Mouse (Mus musculus): ENCODE data around the gene Slc1a2.

Gene Slc1a2

DNA sequence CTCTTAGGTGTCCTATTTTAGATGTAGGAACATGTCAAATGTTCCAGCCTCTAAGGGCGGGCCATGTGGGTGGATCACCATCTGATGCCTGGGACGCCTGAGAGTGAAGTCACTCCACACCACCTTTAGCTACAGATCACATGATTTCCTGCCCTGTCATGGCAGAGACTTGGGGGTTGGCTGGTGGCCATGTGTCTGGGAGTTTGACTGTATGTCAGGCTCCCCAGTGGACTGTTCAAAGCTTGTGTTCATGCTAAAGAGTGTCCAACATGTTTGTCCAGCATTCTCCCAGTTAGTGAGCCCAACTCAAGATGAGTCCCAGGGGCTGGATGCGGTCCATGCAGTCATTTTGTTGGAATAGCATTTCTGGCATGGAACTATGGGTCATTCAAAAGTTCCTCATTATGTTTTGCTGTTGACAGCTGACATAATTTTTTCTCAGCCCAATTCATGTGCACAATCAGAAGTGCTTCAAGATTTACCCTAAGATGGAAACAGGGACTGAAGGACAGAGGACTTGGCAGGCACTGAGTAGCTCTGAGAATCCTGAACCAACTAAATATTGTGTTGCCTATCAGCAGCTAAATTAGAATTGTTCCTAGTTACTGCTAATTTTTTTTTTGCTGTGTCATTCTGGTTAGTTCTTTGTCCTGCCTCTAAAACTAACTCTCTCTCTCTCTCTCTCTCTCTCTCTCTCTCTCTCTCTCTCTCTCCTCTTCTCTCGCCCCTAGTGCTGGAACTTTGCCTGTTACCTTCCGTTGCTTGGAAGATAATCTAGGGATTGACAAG is 102.0 kb downstream of the Slc1a2 start:
- peak; percentile 29 for DNase-seq (ENCODE audit: low read depth, low spot score)

DNA sequence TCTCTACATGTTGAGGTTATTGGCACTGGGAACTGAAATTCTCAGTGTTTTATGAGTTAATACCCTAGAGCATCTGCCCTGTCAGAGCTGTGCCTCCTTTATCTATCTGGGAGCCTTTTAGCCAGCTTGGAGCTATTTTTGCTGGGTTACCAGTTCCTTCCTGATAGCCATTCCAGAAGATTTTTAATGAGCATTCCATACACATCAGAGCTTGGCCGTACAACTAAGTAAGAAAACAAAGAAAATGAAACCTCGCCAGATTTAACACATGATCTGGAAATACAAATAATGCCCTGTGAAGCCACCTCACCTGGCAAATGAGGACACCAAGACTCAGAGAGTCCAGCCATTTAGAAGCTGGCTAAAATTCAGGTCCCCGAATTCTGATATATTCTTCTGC is 104.7 kb downstream of the Slc1a2 start:
- no peak for DNase-seq (ENCODE audit: low read depth, low spot score)

GRCm38 (mm10) chr2:102763991-102764390 is 105.5 kb downstream of the Slc1a2 start:
- no peak for DNase-seq (ENCODE audit: low read depth, low spot score)

GRCm38 (mm10) chr2:102764602-102765374 is 106.3 kb downstream of the Slc1a2 start:
- DNase-seq (ENCODE audit: low read depth, low spot score) = no peak

- DNase-seq (ENCODE audit: low read depth, low spot score) = no peak
Measured at GRCm38 (mm10) chr2:102768267-102768666, 109.8 kb downstream of the Slc1a2 start.

- no peak for DNase-seq (ENCODE audit: low read depth, low spot score)
Measured at GRCm38 (mm10) chr2:102771304-102771703, 112.8 kb downstream of the Slc1a2 start.

- no peak for DNase-seq (ENCODE audit: low read depth, low spot score)
Measured at GRCm38 (mm10) chr2:102772276-102772675, 113.8 kb downstream of the Slc1a2 start.

GRCm38 (mm10) chr2:102774700-102775099 is 116.2 kb downstream of the Slc1a2 start:
- no peak for DNase-seq (ENCODE audit: low read depth, low spot score)

GRCm38 (mm10) chr2:102775561-102775960 is 117.1 kb downstream of the Slc1a2 start:
- no peak for DNase-seq (ENCODE audit: low read depth, low spot score)

DNA sequence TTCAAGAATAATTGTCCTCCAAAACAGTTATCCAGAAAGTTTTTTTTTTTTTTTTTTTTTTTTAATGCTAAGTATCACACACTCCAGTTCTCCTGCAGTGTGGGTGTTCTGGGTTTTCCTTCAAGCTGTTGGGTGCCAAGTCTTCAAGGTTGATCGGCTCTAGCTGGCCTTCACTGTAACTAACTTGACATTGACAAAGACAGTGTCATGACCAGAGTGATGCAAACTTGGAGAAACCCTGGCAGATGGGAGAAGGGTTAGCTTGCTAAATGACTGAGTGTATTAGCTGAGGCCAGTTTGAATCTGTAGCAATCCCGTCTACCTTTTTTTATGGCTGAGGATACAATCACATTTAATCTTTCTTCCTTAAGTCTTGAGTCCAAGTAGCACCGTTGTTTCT is 119.7 kb downstream of the Slc1a2 start:
- DNase-seq (ENCODE audit: low read depth, low spot score) = no peak

GRCm38 (mm10) chr2:102782751-102783150 is 124.3 kb downstream of the Slc1a2 start:
- no peak for DNase-seq (ENCODE audit: low read depth, low spot score)

- no peak for DNase-seq (ENCODE audit: low read depth, low spot score)
Measured at GRCm38 (mm10) chr2:102785696-102786095, 127.2 kb downstream of the Slc1a2 start.

GRCm38 (mm10) chr2:102791641-102792040 is 133.2 kb downstream of the Slc1a2 start:
- no peak for DNase-seq (ENCODE audit: low read depth, low spot score)

DNA sequence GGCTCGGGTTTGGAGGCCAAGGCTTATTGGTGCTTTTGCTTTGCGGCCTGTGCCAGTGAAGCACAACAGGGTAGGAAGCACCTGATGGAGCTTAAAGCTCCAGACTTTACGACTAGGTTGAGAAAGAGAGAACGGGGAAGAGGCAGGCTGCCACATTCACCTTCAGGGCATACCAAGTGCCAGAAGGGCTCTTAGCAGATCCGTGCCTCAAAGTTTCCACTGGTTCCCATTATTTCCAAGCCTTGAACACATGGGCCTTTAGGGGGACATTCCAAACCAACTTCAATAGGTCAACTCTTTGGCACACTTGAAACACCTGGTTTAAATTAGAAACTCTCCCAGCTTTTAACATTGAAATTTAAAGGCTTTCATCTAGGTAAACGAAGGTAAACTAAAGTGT is 134.3 kb downstream of the Slc1a2 start:
- DNase-seq (ENCODE audit: low read depth, low spot score) = no peak

GRCm38 (mm10) chr2:102795034-102795433 is 136.6 kb downstream of the Slc1a2 start:
- no peak for DNase-seq (ENCODE audit: low read depth, low spot score)

DNA sequence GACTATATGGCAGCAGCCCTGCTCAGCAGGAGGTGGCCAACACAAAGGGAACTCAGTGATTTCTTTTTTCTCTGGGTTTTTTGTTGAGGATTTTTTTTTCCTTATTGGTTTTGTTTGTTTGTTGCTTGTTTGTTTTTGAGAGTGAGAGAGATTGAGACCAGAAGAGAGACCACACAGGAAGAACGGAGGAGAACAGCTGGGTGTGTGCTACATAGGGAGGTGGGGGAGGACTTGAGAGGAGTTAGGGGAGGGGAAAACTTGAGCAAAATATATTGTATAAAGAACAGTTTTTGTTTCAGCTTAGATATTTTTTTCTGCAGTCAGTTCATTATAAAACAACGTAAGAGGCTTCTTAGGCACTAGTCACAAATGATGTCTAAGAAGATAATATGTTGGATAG is 139.7 kb downstream of the Slc1a2 start:
- no peak for DNase-seq (ENCODE audit: low read depth, low spot score)

DNA sequence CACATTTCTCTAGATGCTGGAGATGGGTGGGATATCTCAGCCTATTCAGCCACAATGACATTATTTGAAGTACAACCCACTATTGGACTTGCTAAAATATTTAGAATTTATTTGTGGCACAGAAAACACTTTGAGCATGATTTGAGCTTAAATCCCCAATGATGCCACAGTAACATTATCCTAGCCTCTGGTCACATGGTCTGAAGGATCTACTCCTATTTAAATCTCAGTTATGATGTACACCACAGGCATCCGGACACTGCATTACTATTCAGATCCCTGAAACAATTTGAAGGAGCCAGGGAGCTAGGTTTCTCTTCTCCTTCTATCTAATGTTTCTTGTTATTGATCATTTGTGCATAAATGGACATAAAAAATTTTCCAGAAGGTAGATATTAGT is 143.4 kb downstream of the Slc1a2 start:
- DNase-seq (ENCODE audit: low read depth, low spot score) = no peak

DNA sequence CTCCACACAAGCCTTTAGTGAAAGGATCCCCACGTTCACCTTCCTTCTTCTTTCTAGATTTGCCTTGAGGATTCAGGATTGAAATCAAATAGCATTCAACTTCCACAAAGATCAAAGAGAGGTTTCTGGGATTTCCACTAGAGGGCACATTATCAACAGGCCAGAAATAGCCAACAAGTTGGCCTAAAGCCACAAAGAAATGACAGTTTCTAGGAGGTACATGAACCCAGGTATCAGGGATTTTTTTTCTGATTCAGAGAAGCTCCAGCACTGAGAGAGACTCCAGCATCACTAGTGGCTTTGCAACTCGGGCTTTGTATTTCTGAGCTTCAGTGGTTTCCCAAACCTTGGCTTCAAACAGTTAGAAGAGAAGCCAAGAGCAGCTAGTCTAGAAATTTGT is 145.7 kb downstream of the Slc1a2 start:
- DNase-seq (ENCODE audit: low read depth, low spot score) = peak; percentile 37

- no peak for DNase-seq (ENCODE audit: low read depth, low spot score)
Measured at GRCm38 (mm10) chr2:102805283-102805682, 146.8 kb downstream of the Slc1a2 start.

DNA sequence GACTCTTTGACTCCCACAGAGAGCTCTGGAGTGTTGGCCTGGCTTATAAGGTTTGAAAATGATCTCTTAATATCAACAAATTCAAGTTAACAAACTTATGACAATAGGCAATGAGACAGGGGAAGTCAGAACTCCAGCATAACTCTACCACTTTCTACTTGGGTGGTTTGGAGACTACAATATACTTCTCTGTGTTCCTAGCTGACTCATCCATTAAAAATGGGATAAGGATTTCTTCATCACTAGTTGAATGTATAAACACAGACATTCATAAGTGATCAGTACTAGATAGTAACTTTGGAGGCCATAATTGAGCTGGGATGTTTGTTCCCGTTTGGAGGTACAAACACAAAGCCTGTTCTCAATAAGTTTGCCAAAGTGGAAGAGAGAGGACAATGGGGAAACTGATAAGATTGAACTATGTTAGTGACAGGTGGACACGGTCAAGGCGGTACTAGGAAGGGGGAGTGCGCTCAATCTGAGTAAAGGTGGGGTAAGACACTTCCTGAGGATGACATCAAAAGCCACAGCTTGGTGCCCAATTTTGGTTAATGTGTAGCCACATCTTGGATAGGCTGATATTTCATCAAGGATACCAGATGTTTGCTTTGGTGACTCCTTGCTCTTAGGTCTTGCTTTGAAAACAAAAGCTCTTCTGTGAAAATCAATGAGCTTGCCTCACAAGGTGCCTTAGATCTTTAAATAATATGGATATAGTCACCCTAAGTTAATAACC is 147.5 kb downstream of the Slc1a2 start:
- no peak for DNase-seq (ENCODE audit: low read depth, low spot score)

GRCm38 (mm10) chr2:102807633-102808032 is 149.2 kb downstream of the Slc1a2 start:
- no peak for DNase-seq (ENCODE audit: low read depth, low spot score)

- no peak for DNase-seq (ENCODE audit: low read depth, low spot score)
Measured at GRCm38 (mm10) chr2:102809436-102809835, 151.0 kb downstream of the Slc1a2 start.

Data from skeletal muscle tissue, adult 2 months (tissue).